Mouse (Mus musculus) heart, embryonic 14.5 days (tissue): Measurements from ENCODE around the gene Tk1. TPM values are rescaled to one million over a fixed set of nuclear protein-coding genes. Genes with fewer than 3 reads are reported as not detected.
A peak's percentile ranks its signal among the peaks of the same experiment; 100 is the strongest.

Experiments used
- ATAC-seq: fragments of 200-750 bp; cut with Nextera tagmentation; 2 replicates; pipeline ENCODE4 v1.8.0; 2017; ENCODE audit warnings: low read depth, moderate TSS enrichment; ENCODE audit not compliant: insufficient number of reproducible peaks, insufficient read depth, low FRiP score
- H3K27ac ChIP-seq, 2 experiments: fragments of 200-500 bp in 1 of 2; fragments of 300-500 bp in 1 of 2; sonication (generic) in 1 of 2; replicated peaks in 1 of 2; 2 replicates each; pipeline ENCODE4 v1.5.1; 2012 to 2014; ENCODE audit warnings: low read depth in 2 of 2, low read length in 2 of 2, control low read depth in 1 of 2, mild to moderate bottlenecking in 1 of 2, mixed read lengths in 1 of 2; ENCODE audit not compliant: control insufficient read depth in 1 of 2, insufficient read depth in 1 of 2
- H3K27me3 ChIP-seq: fragments of 300-500 bp; sonication (generic); 2 replicates; pipeline ENCODE4 v1.6.1; 2014; ENCODE audit warnings: mild to moderate bottlenecking, low read length, control low read depth; ENCODE audit not compliant: control insufficient read depth, insufficient read depth
- H3K36me3 ChIP-seq: fragments of 300-500 bp; sonication (generic); 2 replicates; pipeline ENCODE4 v1.6.1; 2014; ENCODE audit warnings: mild to moderate bottlenecking, control low read depth, low read length, mixed read lengths; ENCODE audit not compliant: control insufficient read depth, insufficient read depth
- H3K4me1 ChIP-seq, 2 experiments: fragments of 200-500 bp in 1 of 2; fragments of 300-500 bp in 1 of 2; sonication (generic) in 1 of 2; 2 replicates each; pipeline ENCODE4 v1.6.1; 2012 to 2014; ENCODE audit warnings: low read length in 2 of 2, control low read depth in 1 of 2, mixed read lengths in 1 of 2; ENCODE audit not compliant: control insufficient read depth in 2 of 2, insufficient read depth in 2 of 2
- H3K4me2 ChIP-seq: fragments of 300-500 bp; sonication (generic); 2 replicates; pipeline ENCODE4 v1.6.1; 2014; ENCODE audit warnings: mild to moderate bottlenecking, low read length
- H3K4me3 ChIP-seq, 2 experiments: fragments of 200-500 bp in 1 of 2; fragments of 300-500 bp in 1 of 2; sonication (generic) in 1 of 2; 2 replicates each; pipeline ENCODE4 v1.5.1; 2012 to 2014; ENCODE audit warnings: low read length in 2 of 2, mild to moderate bottlenecking in 2 of 2, control low read depth in 1 of 2, low read depth in 1 of 2, moderate library complexity in 1 of 2; ENCODE audit not compliant: control insufficient read depth in 1 of 2, insufficient read depth in 1 of 2
- H3K9ac ChIP-seq: fragments of 300-500 bp; sonication (generic); 2 replicates; pipeline ENCODE4 v1.6.1; 2014; ENCODE audit warnings: mild to moderate bottlenecking, low read length
- H3K9me3 ChIP-seq: fragments of 300-500 bp; sonication (generic); 2 replicates; pipeline ENCODE4 v1.6.1; 2016; ENCODE audit warnings: low read length, control low read depth; ENCODE audit not compliant: control insufficient read depth
- WGBS: fragments of 180-500 bp; shearing (Covaris S2); extraction: QIAGEN DNeasy Blood & Tissue Kit; methylation state at CpG from one replicate; pipeline ENCODE4 v1.1.7; 2014; 5-methylcytosine and 5-hydroxymethylcytosine counted together
- polyA plus RNA-seq: library from polyadenylated mRNA; unstranded; fragments of >200 nt; fragmentation: Nextera tagmentation; extraction: Ambion mirVana; gene quantifications from 2 replicates; pipeline ENCODE4 v1.2.1, GENCODE M21; 2014

Gene Tk1
- polyA plus RNA-seq, 1 experiment from 2014 or later: 100 TPM

DNA sequence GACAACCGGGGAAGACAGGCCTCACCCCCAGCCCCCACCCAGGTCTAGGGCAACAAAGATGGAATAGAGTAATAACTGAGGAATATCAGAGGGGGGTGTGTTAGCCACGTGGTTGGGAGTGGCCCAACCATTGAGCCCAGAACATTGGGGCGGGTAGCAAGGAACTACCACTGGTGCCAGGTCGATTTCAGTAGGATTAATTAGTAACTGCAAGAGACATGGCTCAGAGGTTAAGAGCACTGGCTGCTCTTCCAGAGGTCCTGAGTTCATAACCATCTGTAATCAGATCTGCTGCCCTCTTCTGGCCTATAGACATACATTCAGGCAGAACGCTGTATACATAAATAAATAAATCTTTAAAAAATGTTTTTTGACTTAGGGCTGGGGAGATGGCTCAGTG, 20.7 kb upstream of the Tk1 start:
- Histone ChIP-seq H3K27ac (no peak overlapping the region), H3K36me3 (peaks cover 6% of the 10 kb centered on the region; the same call in 1 of the 2 replicates), H3K27me3 (no peaks in the 10 kb centered on the region), H3K9ac (no peak overlapping the region), H3K4me2 (no peak overlapping the region), H3K9me3 (no peaks in the 10 kb centered on the region), H3K4me3 (no peak overlapping the region), H3K4me1 (peaks cover 11 to 28% of the 10 kb centered on the region in 2 experiments; a peak in 3 of 4 replicates)
- WGBS: 58% methylated on average over 5 of the region's 5 CpGs
- no peak for ATAC-seq

DNA sequence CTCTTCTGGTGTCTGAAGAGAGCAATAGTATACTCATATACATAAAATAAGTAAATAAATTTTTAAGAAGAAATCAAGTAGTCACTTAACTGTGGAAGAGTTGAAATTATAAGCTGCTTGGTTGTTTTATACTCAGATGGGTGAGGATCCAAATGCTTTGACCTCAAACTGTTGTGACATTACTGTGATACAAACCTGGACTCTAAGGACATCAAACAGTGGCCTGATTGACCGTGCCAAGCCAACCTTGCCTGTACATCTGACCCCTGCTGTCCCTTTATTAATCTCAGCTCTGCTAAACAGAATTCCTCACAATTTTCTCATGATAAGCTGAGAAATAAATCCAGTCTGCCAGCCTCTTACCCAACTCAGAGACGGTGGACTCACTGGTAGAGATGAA, 19.8 kb upstream of the Tk1 start:
- no peak overlapping the region for H3K27ac ChIP-seq
- no peaks in the 10 kb centered on the region for H3K9me3 ChIP-seq
- no peaks in the 10 kb centered on the region for H3K36me3 ChIP-seq
- H3K4me3 ChIP-seq: no peak overlapping the region
- WGBS: 72% methylated on average over 2 of the region's 2 CpGs
- H3K4me2 ChIP-seq: no peak overlapping the region
- ATAC-seq: no peak
- H3K9ac ChIP-seq: no peak overlapping the region
- no peaks in the 10 kb centered on the region for H3K27me3 ChIP-seq
- peaks cover 11 to 29% of the 10 kb centered on the region in 2 experiments; a peak in 3 of 4 replicates for H3K4me1 ChIP-seq

DNA sequence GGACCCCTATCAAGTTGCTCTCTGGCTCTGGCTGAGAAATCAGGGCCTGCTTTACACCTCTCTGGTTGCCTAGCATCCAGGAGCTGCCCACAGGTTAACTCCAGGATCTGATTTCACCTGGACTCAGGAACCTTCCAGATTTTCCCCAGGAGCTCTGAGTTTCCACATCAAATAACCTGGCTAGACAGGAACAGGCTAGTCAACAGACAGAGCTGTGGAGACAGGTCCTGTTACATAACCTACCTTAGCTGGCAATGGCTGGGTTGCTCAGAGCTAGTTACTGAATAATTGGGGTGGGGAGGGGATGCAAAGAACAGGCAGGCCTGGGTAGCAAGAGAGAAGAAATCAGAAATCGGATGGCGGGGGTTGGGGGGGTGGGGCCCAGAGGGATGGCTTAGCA, 19.1 kb upstream of the Tk1 start:
- H3K36me3 ChIP-seq: no peaks in the 10 kb centered on the region
- WGBS: 68% methylated on average over 2 of the region's 2 CpGs
- no peak overlapping the region for H3K4me2 ChIP-seq
- no peak for ATAC-seq
- H3K9me3 ChIP-seq: no peaks in the 10 kb centered on the region
- H3K27me3 ChIP-seq: no peaks in the 10 kb centered on the region
- no peak overlapping the region for H3K9ac ChIP-seq
- H3K4me1 ChIP-seq: peaks cover 7 to 25% of the 10 kb centered on the region in 2 experiments; a peak in 2 of 4 replicates
- no peak overlapping the region for H3K4me3 ChIP-seq
- H3K27ac ChIP-seq: no peak overlapping the region

DNA sequence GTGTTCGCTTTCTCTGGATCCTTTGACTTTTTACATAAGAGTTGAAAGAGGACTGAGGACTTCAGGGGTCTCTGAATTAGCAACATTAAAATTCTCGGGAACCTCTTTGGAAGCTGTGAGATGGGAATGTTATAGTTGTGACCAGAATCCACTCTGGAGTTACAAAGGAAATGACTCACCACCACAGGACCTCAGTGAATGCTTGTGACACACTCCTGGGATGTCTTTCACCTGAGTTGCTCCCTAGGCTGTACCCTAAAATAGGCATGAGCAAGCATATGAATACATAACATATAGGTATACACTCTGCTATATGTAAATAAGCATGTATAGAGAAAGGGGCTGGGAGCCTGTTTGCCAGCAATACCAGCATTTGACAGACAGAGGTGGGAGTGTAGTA, 17.5 kb upstream of the Tk1 start:
- Histone ChIP-seq H3K9me3 (no peaks in the 10 kb centered on the region), H3K36me3 (no peaks in the 10 kb centered on the region), H3K27ac (no peak overlapping the region), H3K27me3 (no peaks in the 10 kb centered on the region), H3K4me3 (no peak overlapping the region), H3K9ac (no peak overlapping the region), H3K4me1 (peaks cover 7 to 21% of the 10 kb centered on the region in 2 experiments), H3K4me2 (no peak overlapping the region)
- 64% methylated on average over 2 of the region's 2 CpGs for WGBS
- no peak for ATAC-seq

DNA sequence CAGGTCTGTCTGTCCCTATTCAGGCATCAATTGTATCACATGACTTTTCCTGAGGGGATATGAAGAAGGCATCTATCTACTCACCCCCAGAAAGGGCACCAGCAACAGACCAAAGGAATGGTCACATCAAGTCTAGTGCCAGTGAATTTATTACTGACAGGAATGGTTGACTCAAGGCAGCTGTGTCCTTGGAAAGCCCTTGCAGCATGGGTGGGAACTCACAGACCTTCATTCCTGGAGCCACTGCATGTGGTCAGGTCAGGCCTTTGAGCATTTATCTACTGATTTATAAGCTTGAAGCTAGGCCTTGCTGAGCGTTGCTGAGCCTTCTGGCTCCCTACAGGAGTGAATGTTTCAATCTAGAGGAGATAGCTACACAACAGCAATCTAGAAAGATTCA, 15.0 kb upstream of the Tk1 start:
- Histone ChIP-seq H3K27me3 (no peaks in the 10 kb centered on the region), H3K9ac (no peak overlapping the region), H3K36me3 (no peaks in the 10 kb centered on the region), H3K9me3 (no peaks in the 10 kb centered on the region), H3K4me2 (no peak overlapping the region), H3K27ac (peak overlapping the region; percentile 35 to 44), H3K4me3 (no peak overlapping the region), H3K4me1 (peaks cover 4 to 13% of the 10 kb centered on the region in 2 experiments; a peak in 3 of 4 replicates)
- no peak for ATAC-seq
- WGBS: 26% methylated on average over 1 of the region's 1 CpGs

DNA sequence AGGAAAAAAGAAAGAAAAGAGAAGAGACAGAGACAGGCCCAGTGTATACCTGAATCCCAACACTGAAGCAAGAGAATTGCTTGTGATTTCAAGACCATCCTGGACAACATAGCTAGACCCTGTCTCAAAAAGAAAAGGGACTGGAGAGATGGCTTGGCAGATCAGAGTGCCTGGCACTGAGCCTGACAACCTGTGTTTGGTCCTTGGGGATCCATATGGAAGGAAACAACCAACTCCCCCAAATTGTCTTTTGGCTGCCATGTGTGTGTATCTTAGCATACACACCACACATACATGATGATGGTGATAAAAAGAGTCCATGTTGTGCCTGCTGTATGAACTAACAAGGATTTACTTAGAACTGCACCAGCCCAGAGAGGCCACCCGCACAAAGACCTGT, 13.1 kb upstream of the Tk1 start:
- Histone ChIP-seq H3K4me3 (no peak overlapping the region), H3K4me1 (peaks cover 4 to 13% of the 10 kb centered on the region in 2 experiments; a peak in 3 of 4 replicates), H3K27me3 (no peaks in the 10 kb centered on the region), H3K4me2 (no peak overlapping the region), H3K36me3 (no peaks in the 10 kb centered on the region), H3K27ac (peak overlapping the region in 1 of 2 experiments; percentile 33; a peak in 1 of 4 replicates), H3K9ac (no peak overlapping the region), H3K9me3 (no peaks in the 10 kb centered on the region)
- 74% methylated on average over 1 of the region's 1 CpGs for WGBS
- ATAC-seq: no peak

DNA sequence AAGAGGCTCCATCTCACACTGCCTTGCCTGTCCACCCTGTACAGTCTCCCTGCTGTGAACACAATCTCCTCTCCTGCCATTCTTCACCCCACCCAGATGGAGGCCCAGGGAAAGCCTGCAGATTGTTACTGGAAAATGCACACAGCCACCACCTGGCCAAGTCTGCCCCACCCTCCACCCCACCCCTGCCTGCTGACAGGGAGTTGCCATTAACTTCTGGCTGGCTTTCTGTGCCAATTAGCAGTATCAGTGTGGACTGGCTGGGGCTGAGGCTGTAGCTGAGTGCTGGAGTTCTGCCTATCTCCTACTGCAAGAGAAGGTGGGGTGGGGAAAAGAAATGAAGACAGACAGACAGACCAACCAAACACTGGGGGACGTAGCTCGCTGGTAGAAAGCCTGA, 12.7 kb upstream of the Tk1 start:
- ATAC-seq: no peak
- 67% methylated on average over 2 of the region's 2 CpGs for WGBS
- no peaks in the 10 kb centered on the region for H3K9me3 ChIP-seq
- no peaks in the 10 kb centered on the region for H3K27me3 ChIP-seq
- H3K27ac ChIP-seq: peak overlapping the region in 1 of 2 experiments; percentile 33; a peak in 2 of 4 replicates
- peaks cover 4 to 13% of the 10 kb centered on the region in 2 experiments; a peak in 3 of 4 replicates for H3K4me1 ChIP-seq
- H3K36me3 ChIP-seq: no peaks in the 10 kb centered on the region
- H3K4me2 ChIP-seq: no peak overlapping the region
- H3K9ac ChIP-seq: peak overlapping the region; percentile 16; the same call in 1 of the 2 replicates
- H3K4me3 ChIP-seq: no peak overlapping the region

DNA sequence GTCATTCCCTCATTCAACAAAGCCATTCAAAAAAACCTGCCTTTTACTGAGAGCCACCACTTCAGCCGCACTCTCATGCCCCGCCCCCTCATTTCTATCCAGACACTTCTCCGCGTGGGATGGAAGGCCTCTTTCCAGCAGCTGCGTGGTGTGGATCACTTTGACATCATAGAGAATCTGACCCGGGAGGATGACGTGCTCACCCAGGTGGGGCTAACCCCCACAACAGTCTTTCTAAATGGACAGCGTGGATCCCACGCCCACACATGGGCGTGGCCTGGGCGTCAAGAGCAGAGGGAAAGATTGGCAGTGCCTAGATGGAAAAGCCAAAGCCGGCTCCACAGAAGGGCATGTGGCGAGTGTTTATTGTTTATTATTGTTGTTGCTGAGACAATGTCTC, 10.4 kb upstream of the Tk1 start:
- no peaks in the 10 kb centered on the region for H3K36me3 ChIP-seq
- H3K27ac ChIP-seq: no peak overlapping the region
- H3K4me3 ChIP-seq: peak overlapping the region in 1 of 2 experiments; percentile 17; a peak in 1 of 4 replicates
- 22% methylated on average over 13 of the region's 13 CpGs for WGBS
- no peak for ATAC-seq
- H3K27me3 ChIP-seq: no peaks in the 10 kb centered on the region
- H3K9ac ChIP-seq: no peak overlapping the region
- peak overlapping the region; percentile 59 for H3K4me2 ChIP-seq
- peaks cover 10 to 13% of the 10 kb centered on the region in 2 experiments; a peak in 3 of 4 replicates for H3K4me1 ChIP-seq
- H3K9me3 ChIP-seq: no peaks in the 10 kb centered on the region
